7 mouse cellular contexts compared by ENCODE assay signal in the genomic region with DNA sequence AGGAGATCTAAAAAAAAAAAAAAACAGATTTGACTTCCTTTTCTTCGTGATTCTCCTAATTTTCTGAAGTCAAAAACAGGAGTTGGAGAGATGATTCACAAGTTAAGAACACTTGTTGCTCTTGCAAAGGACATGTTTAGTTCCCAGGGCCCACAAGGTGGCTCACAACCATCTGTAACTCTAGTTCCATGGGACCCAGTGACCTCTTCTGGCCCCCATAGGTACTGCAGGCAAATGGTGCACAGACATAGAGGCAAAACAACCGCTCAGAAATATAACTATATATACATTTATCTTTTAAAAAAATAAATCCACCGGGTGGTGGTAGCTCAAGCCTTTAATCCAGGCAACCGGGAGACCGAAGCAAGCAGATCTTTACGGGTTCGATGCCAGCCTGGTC. TPM values are rescaled to one million over a fixed set of nuclear protein-coding genes. Genes with fewer than 3 reads are reported as not detected.
DNase-seq lines count a peak whose midpoint lies in the region; ATAC-seq and TF ChIP-seq lines count a peak whose summit lies in the region.

No protein-coding gene starts in this region.

- H3K79me2 ChIP-seq in macrophage (ENCODE audit: inconsistent target): peaks cover 43% of the 10 kb centered on the region

- peak; percentile 33 for ATAC-seq in Patski
- no peak for ATAC-seq in forebrain, embryonic 12.5 days (ENCODE audit: low FRiP score)

- no peaks in the 10 kb centered on the region for H3K27me3 ChIP-seq in Patski
- H3K27me3 ChIP-seq in forebrain, embryonic 12.5 days: no peaks in the 10 kb centered on the region
- H3K27me3 ChIP-seq in hindbrain, embryonic 10.5 days (ENCODE audit: insufficient read depth, poor library complexity, severe bottlenecking): no peaks in the 10 kb centered on the region

- H3K9ac ChIP-seq in forebrain, embryonic 12.5 days: no peak overlapping the region

- POLR2A ChIA-PET in Patski (lab: Charles Lee): no interaction called here

- 23% methylated on average over 7 of the region's 7 CpGs for WGBS in forebrain, embryonic 12.5 days
- 26% methylated on average over 7 of the region's 7 CpGs for WGBS in hindbrain, embryonic 10.5 days
- WGBS in macrophage (ENCODE audit: missing documents): 41% methylated on average over 7 of the region's 7 CpGs

- in situ Hi-C loops in Patski (cut with MboI; ENCODE audit: low pct_unique_long_range_greater_than_20kb): no loop called here

- CTCF ChIA-PET in Patski (lab: Charles Lee): interaction anchor here (0.7 to 1.4 kb wide), 4 partner anchors 14 to 655 kb away, joined by 3 to 7 read pairs (median 3); no protein-coding TSS in a partner anchor

- DNase-seq in Patski (ENCODE audit: low read depth, low spot score): peak; percentile 25
- peak; percentile 87 for DNase-seq in c-Kit-positive CD71-negative TER-119-negative erythroid progenitor cells, embryonic 14.5 days (ENCODE audit: low read depth)
- peak; percentile 59 for DNase-seq in hindbrain, embryonic 10.5 days (ENCODE audit: low spot score)
- DNase-seq in layer of hippocampus, postnatal 25 days (ENCODE audit: extremely low spot score in 1 of 2, low spot score in 1 of 2): peak; percentile 17 to 30
- peak; percentile 57 to 58 for DNase-seq in right cerebral cortex, postnatal 10 days (ENCODE audit: low spot score in 2 of 2)

- H3K36me3 ChIP-seq in forebrain, embryonic 12.5 days (replicated peaks): peaks cover 23% of the 10 kb centered on the region; the same call in 1 of the 2 replicates
- H3K36me3 ChIP-seq in hindbrain, embryonic 10.5 days: peaks cover 38% of the 10 kb centered on the region
- 0 out of 2 replicates have a peak, but pooled peaks cover 10% of the 10 kb centered on the region for H3K36me3 ChIP-seq in macrophage (ENCODE audit: inconsistent target)

- H3K4me2 ChIP-seq in forebrain, embryonic 12.5 days: peak overlapping the region; percentile 50

- peaks cover 5% of the 10 kb centered on the region for H3K4me1 ChIP-seq in forebrain, embryonic 12.5 days
- peaks cover 4% of the 10 kb centered on the region for H3K4me1 ChIP-seq in hindbrain, embryonic 10.5 days (replicated peaks)

- peak; percentile 91 for TF ChIP-seq CTCF in Patski (IDR thresholded peaks at IDR 0.05)

- no peaks in the 10 kb centered on the region for H3K9me3 ChIP-seq in forebrain, embryonic 12.5 days
- H3K9me3 ChIP-seq in hindbrain, embryonic 10.5 days: no peaks in the 10 kb centered on the region

- H3K27ac ChIP-seq in forebrain, embryonic 12.5 days: no peak overlapping the region
- no peak overlapping the region for H3K27ac ChIP-seq in hindbrain, embryonic 10.5 days
- no peak overlapping the region for H3K27ac ChIP-seq in macrophage

- H3K4me3 ChIP-seq in forebrain, embryonic 12.5 days (replicated peaks): peak overlapping the region; percentile 75
- H3K4me3 ChIP-seq in hindbrain, embryonic 10.5 days: peak overlapping the region; percentile 76
- peak overlapping the region; percentile 83 for H3K4me3 ChIP-seq in macrophage (ENCODE audit: inconsistent target)

RNA-seq across cellular contexts. Expression of a gene that starts 1.2 kb away (rescaled TPM):
- polyA plus RNA-seq in Patski (2021): 46.0 TPM
- 65.1 and 68.7 TPM in 2 replicates for polyA plus RNA-seq in forebrain, embryonic 12.5 days (2016; fragmentation: Nextera tagmentation; extraction: Ambion mirVana)
- 76.5 and 86.0 TPM in 2 replicates for polyA plus RNA-seq in hindbrain, embryonic 10.5 days (2016; fragmentation: Nextera tagmentation; extraction: Ambion mirVana)
- total RNA-seq in layer of hippocampus, postnatal 25 days (2021): 10 to 100 TPM; 29.9 to 30.2 TPM
- total RNA-seq in macrophage (2018; cell fraction: chromatin; rRNA removed): 10 to 100 TPM; 53.1 to 82.7 (median 66.8) TPM
- 10 to 100 TPM; 31.9 to 47.2 (median 37.1) TPM for total RNA-seq in macrophage (2018; cell fraction: cytosol; rRNA removed)
- 10 to 100 TPM; 33.1 to 62.7 (median 43.1) TPM for total RNA-seq in macrophage (2018; cell fraction: nucleus; rRNA removed)
- polyA plus RNA-seq in macrophage (2018): 30.9 to 40.5 TPM (median 35.5 TPM) in 3 replicates

RNA-seq across cellular contexts. Expression of a gene that starts 11.2 kb away (rescaled TPM):
- 20.2 TPM for polyA plus RNA-seq in Patski (2021)
- 26.7 and 29.7 TPM in 2 replicates for polyA plus RNA-seq in forebrain, embryonic 12.5 days (2016; fragmentation: Nextera tagmentation; extraction: Ambion mirVana)
- 24.2 and 30.2 TPM in 2 replicates for polyA plus RNA-seq in hindbrain, embryonic 10.5 days (2016; fragmentation: Nextera tagmentation; extraction: Ambion mirVana)
- total RNA-seq in layer of hippocampus, postnatal 25 days (2021): 10 to 100 TPM; 16.8 to 18.1 TPM
- 10 to 100 TPM; 16.4 to 82.0 (median 55.4) TPM for total RNA-seq in macrophage (2018; cell fraction: chromatin; rRNA removed)
- total RNA-seq in macrophage (2018; cell fraction: cytosol; rRNA removed): 10 to 100 TPM in 5 of 26 experiments, 1 to 10 TPM in 21; 4.7 to 13.1 (median 9.0) TPM
- 10 to 100 TPM; 10.9 to 63.8 (median 26.0) TPM for total RNA-seq in macrophage (2018; cell fraction: nucleus; rRNA removed)
- 7.4 to 17.0 TPM (median 9.2 TPM) in 3 replicates for polyA plus RNA-seq in macrophage (2018)

Comparison
In these comparisons a context has a peak if more than half of its experiments do, and no peak if none do; other contexts are left out.
1. DNase-seq: peak in every context shown above with its lines; median percentile 87 in c-Kit-positive CD71-negative TER-119-negative erythroid progenitor cells, embryonic 14.5 days; 59 in hindbrain, embryonic 10.5 days; 58 in right cerebral cortex, postnatal 10 days; 25 in Patski; 24 in layer of hippocampus, postnatal 25 days.